Mouse (Mus musculus) limb, embryonic 14.5 days (tissue): ENCODE results near the gene Zfp706. TPM values are rescaled to one million over a fixed set of nuclear protein-coding genes. Genes with fewer than 3 reads are reported as not detected.

Experiments
- ATAC-seq: fragments of 200-750 bp; cut with Nextera tagmentation; 2 replicates; pipeline ENCODE4 v1.8.0; 2017; ENCODE audit warnings: low read depth, moderate number of reproducible peaks, moderate TSS enrichment; ENCODE audit not compliant: low FRiP score
- DNase-seq: peaks from one replicate; pipeline ENCODE4 v3.0.0-alpha.2; 2015; ENCODE audit warnings: low spot score
- H3K27ac ChIP-seq: fragments of 300-500 bp; sonication (generic); replicated peaks from 2 replicates; pipeline ENCODE4 v1.5.1; 2014; ENCODE audit warnings: low read depth, mild to moderate bottlenecking, low read length, moderate library complexity, mixed read lengths
- H3K27me3 ChIP-seq: fragments of 300-500 bp; sonication (generic); 2 replicates; pipeline ENCODE4 v1.6.1; 2014; ENCODE audit warnings: low read length, mixed read lengths; ENCODE audit not compliant: control insufficient read depth, insufficient read depth
- H3K36me3 ChIP-seq: fragments of 300-500 bp; sonication (generic); 2 replicates; pipeline ENCODE4 v1.6.1; 2014; ENCODE audit warnings: mild to moderate bottlenecking, low read length, moderate library complexity, mixed read lengths; ENCODE audit not compliant: control insufficient read depth, insufficient read depth
- H3K4me1 ChIP-seq: fragments of 300-500 bp; sonication (generic); 2 replicates; pipeline ENCODE4 v1.6.1; 2014; ENCODE audit warnings: antibody characterized with exemption, low read length, mixed read lengths; ENCODE audit not compliant: control insufficient read depth, insufficient read depth
- H3K4me2 ChIP-seq: fragments of 300-500 bp; sonication (generic); replicated peaks from 2 replicates; pipeline ENCODE4 v1.6.1; 2014; ENCODE audit warnings: low read depth, mild to moderate bottlenecking, low read length, moderate library complexity; ENCODE audit not compliant: severe bottlenecking
- H3K4me3 ChIP-seq: fragments of 300-500 bp; sonication (generic); replicated peaks from 2 replicates; pipeline ENCODE4 v1.5.1; 2014; ENCODE audit warnings: low read length
- H3K9ac ChIP-seq: fragments of 300-500 bp; sonication (generic); 2 replicates; pipeline ENCODE4 v1.6.1; 2014; ENCODE audit warnings: mild to moderate bottlenecking, low read depth, low read length, moderate library complexity; ENCODE audit not compliant: severe bottlenecking
- H3K9me3 ChIP-seq: fragments of 300-500 bp; sonication (generic); 2 replicates; pipeline ENCODE4 v1.6.1; 2016; ENCODE audit warnings: low read length; ENCODE audit not compliant: control insufficient read depth
- POLR2A ChIP-seq: fragments of 200-500 bp; IDR thresholded peaks from 2 replicates; pipeline ENCODE4 v1.8.0; 2012; ENCODE audit warnings: inconsistent platforms, mild to moderate bottlenecking, moderate library complexity, borderline replicate concordance; ENCODE audit not compliant: insufficient read depth, insufficient read length; ENCODE audit errors: extremely low read depth
- WGBS: fragments of 180-500 bp; shearing (Covaris S2); extraction: QIAGEN DNeasy Blood & Tissue Kit; methylation state at CpG from one replicate; pipeline ENCODE4 v1.1.7; 2014; 5-methylcytosine and 5-hydroxymethylcytosine counted together
- polyA plus RNA-seq, 2 experiments: library from polyadenylated mRNA; depleted of rRNA in 1 of 2; stranded (reverse) in 1 of 2; unstranded in 1 of 2; fragments of >200 nt; fragmentation: Nextera tagmentation in 1 of 2; extraction: Ambion mirVana in 1 of 2; gene quantifications; 2 replicates each; pipeline versions ENCODE4 v1.2.1 to v1.2.3; 2012 to 2014

The Zfp706 gene
- polyA plus RNA-seq, 2 experiments = 98.3 to 400 TPM

- no peak for TF ChIP-seq POLR2A
- Histone ChIP-seq H3K27ac (no peak overlapping the region), H3K9ac (no peak overlapping the region), H3K27me3 (no peaks in the 10 kb centered on the region), H3K4me3 (no peak overlapping the region), H3K4me1 (peaks cover 10% of the 10 kb centered on the region; the same call in 1 of the 2 replicates), H3K9me3 (no peaks in the 10 kb centered on the region), H3K36me3 (no peaks in the 10 kb centered on the region), H3K4me2 (no peak overlapping the region)
- no peak for ATAC-seq
- DNase-seq = no peak
Measured at GRCm38 (mm10) chr15:37027956-37028355, 20.4 kb upstream of the Zfp706 start.

GRCm38 (mm10) chr15:37026458-37026857, 18.9 kb upstream of the Zfp706 start:
- DNase-seq (no peak), ATAC-seq (no peak)
- no peaks in the 10 kb centered on the region for H3K9me3 ChIP-seq
- no peaks in the 10 kb centered on the region for H3K27me3 ChIP-seq
- H3K4me3 ChIP-seq = no peak overlapping the region
- H3K27ac ChIP-seq = no peak overlapping the region
- 74% methylated on average over 4 of the region's 4 CpGs for WGBS
- H3K36me3 ChIP-seq = no peaks in the 10 kb centered on the region
- H3K4me1 ChIP-seq = peaks cover 7% of the 10 kb centered on the region; the same call in 1 of the 2 replicates
- no peak overlapping the region for H3K4me2 ChIP-seq
- TF ChIP-seq POLR2A = no peak
- no peak overlapping the region for H3K9ac ChIP-seq

GRCm38 (mm10) chr15:37020581-37021245, 13.1 kb upstream of the Zfp706 start:
- no peak overlapping the region for H3K27ac ChIP-seq
- no peak overlapping the region for H3K4me3 ChIP-seq
- TF ChIP-seq POLR2A = no peak
- no peaks in the 10 kb centered on the region for H3K27me3 ChIP-seq
- no peaks in the 10 kb centered on the region for H3K36me3 ChIP-seq
- H3K4me2 ChIP-seq = no peak overlapping the region
- ATAC-seq (no peak), DNase-seq (no peak)
- no peaks in the 10 kb centered on the region for H3K4me1 ChIP-seq
- no peak overlapping the region for H3K9ac ChIP-seq
- no peaks in the 10 kb centered on the region for H3K9me3 ChIP-seq

GRCm38 (mm10) chr15:37019434-37019833, 11.9 kb upstream of the Zfp706 start:
- no peaks in the 10 kb centered on the region for H3K36me3 ChIP-seq
- no peaks in the 10 kb centered on the region for H3K27me3 ChIP-seq
- ATAC-seq (no peak), DNase-seq (no peak)
- no peak overlapping the region for H3K4me3 ChIP-seq
- TF ChIP-seq POLR2A = no peak
- H3K9ac ChIP-seq = no peak overlapping the region
- 84% methylated on average over 3 of the region's 3 CpGs for WGBS
- no peaks in the 10 kb centered on the region for H3K9me3 ChIP-seq
- no peak overlapping the region for H3K27ac ChIP-seq
- no peak overlapping the region for H3K4me2 ChIP-seq
- H3K4me1 ChIP-seq = no peaks in the 10 kb centered on the region

- Histone ChIP-seq H3K36me3 (no peaks in the 10 kb centered on the region), H3K4me2 (no peak overlapping the region), H3K9me3 (no peaks in the 10 kb centered on the region), H3K4me1 (peaks cover 4% of the 10 kb centered on the region), H3K4me3 (no peak overlapping the region), H3K27ac (no peak overlapping the region), H3K27me3 (no peaks in the 10 kb centered on the region), H3K9ac (no peak overlapping the region)
- DNase-seq (no peak), ATAC-seq (no peak)
- TF ChIP-seq POLR2A = no peak
- WGBS = 90% methylated on average over 7 of the region's 7 CpGs
Measured at GRCm38 (mm10) chr15:37011897-37012296, 4.3 kb upstream of the Zfp706 start.
